Mouse (Mus musculus): ENCODE measurements around the gene Ap2a2.

GRCm38 (mm10) chr7:141538852-141539555 lies 23.0 kb upstream of the Ap2a2 start:
- TF ChIP-seq ZC3H11A (IDR thresholded peaks at IDR 0.05; ENCODE audit: borderline replicate concordance, low read depth, low read length) = no peak
- TF ChIP-seq HCFC1 (IDR thresholded peaks at IDR 0.05; ENCODE audit: borderline replicate concordance, insufficient read depth, low read length) = no peak
- no peak for TF ChIP-seq MAFK (IDR thresholded peaks at IDR 0.05; ENCODE audit: insufficient read depth, low read depth, low read length)
- no peak for TF ChIP-seq ZNF384 (IDR thresholded peaks at IDR 0.05; ENCODE audit: low read depth, low read length)

All from ES-E14 (cell line).